In genomic region chr11:11844367-11844971, GRCm38 (mm10) we compare ENCODE assay signal across 9 mouse cellular contexts. TPM values are rescaled to one million over a fixed set of nuclear protein-coding genes. Genes with fewer than 3 reads are reported as not detected.
DNase-seq lines count a peak whose midpoint lies in the region; ATAC-seq and TF ChIP-seq lines count a peak whose summit lies in the region.
"Had no signal": no experiment of that assay in that cellular context is flagged by ENCODE, and none has a peak within 500 bp of the region (broad histone marks: within the 10 kb centered on the region; RNA-seq: fewer than 3 reads in every experiment).

No protein-coding gene starts in this region.

- H3K79me2 ChIP-seq in heart, adult 2 months (replicated peaks; ENCODE audit: control insufficient read depth, insufficient read depth, low read length) = no peaks in the 10 kb centered on the region

- no peak overlapping the region for H3K4me2 ChIP-seq in lung, embryonic 14.5 days

- WGBS in heart, adult 2 months = 23% methylated on average over 13 of the region's 13 CpGs
- 40% methylated on average over 13 of the region's 13 CpGs for WGBS in lung, embryonic 14.5 days

- peak; percentile 86 for ATAC-seq in lung, embryonic 14.5 days (ENCODE audit: insufficient read depth)

- TF ChIP-seq CTCF in cortical plate, adult 2 months (IDR thresholded peaks at IDR 0.05; ENCODE audit: extremely low read depth, insufficient read depth, low read length) = peak; percentile 21; the same call in 1 of the 2 replicates
- peak; percentile 85 for TF ChIP-seq CTCF in heart, adult 2 months (IDR thresholded peaks at IDR 0.05)
- peak; percentile 73 for TF ChIP-seq CTCF in lung, embryonic 14.5 days (IDR thresholded peaks at IDR 0.05; ENCODE audit: low read depth)

- peak; percentile 93 for TF ChIP-seq EP300 in heart, adult 2 months (IDR thresholded peaks at IDR 0.05; ENCODE audit: insufficient read depth, low read depth, low read length)

- H3K27me3 ChIP-seq in heart, adult 2 months (ENCODE audit: control insufficient read depth, insufficient read depth, low read length) = no peaks in the 10 kb centered on the region
- H3K27me3 ChIP-seq in lung, embryonic 14.5 days (ENCODE audit: insufficient read depth, low read length) = no peaks in the 10 kb centered on the region

- peak overlapping the region; percentile 3; the same call in 1 of the 2 replicates for H3K9ac ChIP-seq in heart, adult 2 months (ENCODE audit: low read depth, low read length)
- no peak overlapping the region for H3K9ac ChIP-seq in lung, embryonic 14.5 days

- intact Hi-C loops in left cerebral cortex, postnatal 25 days (cut with DNase I) = no loop called here
- intact Hi-C loops in heart, adult 2 months (cut with DNase I) = loop anchor here (1.0 to 5.0 kb wide), 4 partner anchors 24 to 193 kb away; partner anchors contain the start of gene Grb10

- TF ChIP-seq POLR2A in cortical plate, adult 2 months (IDR thresholded peaks at IDR 0.05; ENCODE audit: extremely low read depth, insufficient read depth, low read length) = no peak
- no peak for TF ChIP-seq POLR2A in heart, adult 2 months (IDR thresholded peaks at IDR 0.05; ENCODE audit: insufficient read depth, low read depth, low read length)

- H3K4me1 ChIP-seq in cortical plate, adult 2 months (ENCODE audit: control insufficient read depth, insufficient read depth, low read length) = no peaks in the 10 kb centered on the region
- peaks cover 9% of the 10 kb centered on the region for H3K4me1 ChIP-seq in heart, adult 2 months (ENCODE audit: control insufficient read depth, insufficient read depth, low read length)
- H3K4me1 ChIP-seq in lung, embryonic 14.5 days (ENCODE audit: insufficient read depth) = 0 out of 2 replicates have a peak, but pooled peaks cover 4% of the 10 kb centered on the region

- H3K4me3 ChIP-seq in cortical plate, adult 2 months (ENCODE audit: insufficient read depth, low read length) = no peak overlapping the region
- no peak overlapping the region for H3K4me3 ChIP-seq in heart, adult 2 months
- no peak overlapping the region for H3K4me3 ChIP-seq in lung, embryonic 14.5 days (ENCODE audit: low read depth, low read length)

- no peak overlapping the region for H3K27ac ChIP-seq in cortical plate, adult 2 months (ENCODE audit: insufficient read depth, low read length)
- H3K27ac ChIP-seq in heart, adult 2 months = peak overlapping the region; percentile 75
- H3K27ac ChIP-seq in lung, embryonic 14.5 days (ENCODE audit: low read depth) = peak overlapping the region; percentile 55

- no peaks in the 10 kb centered on the region for H3K9me3 ChIP-seq in lung, embryonic 14.5 days (ENCODE audit: low read depth, low read length)
- H3K9me3 ChIP-seq: G1E had no signal

- DNase-seq in left cerebral cortex, postnatal 25 days (ENCODE audit: low spot score in 2 of 2) = peak; percentile 8 to 20
- no peak for DNase-seq in left cerebral cortex, adult 8-10 months (ENCODE audit: low spot score in 2 of 2)
- DNase-seq in heart, adult 2 months = peak; percentile 86 to 89
- DNase-seq in kidney, adult 18-20 months = peak; percentile 52
- peak; percentile 75 for DNase-seq in lung, embryonic 14.5 days
- DNase-seq in retina, postnatal 1 day = peak; percentile 82
- DNase-seq in spleen, postnatal 14 days (ENCODE audit: low spot score in 2 of 2) = no peak

- no peaks in the 10 kb centered on the region for H3K36me3 ChIP-seq in heart, adult 2 months (ENCODE audit: control insufficient read depth, insufficient read depth, low read length)
- H3K36me3 ChIP-seq in lung, embryonic 14.5 days (ENCODE audit: insufficient read depth) = no peaks in the 10 kb centered on the region
- H3K36me3 ChIP-seq: G1E had no signal

RNA-seq across cellular contexts. Expression of gene Fignl1, which starts 35.7 kb away (rescaled TPM):
- 1 to 10 TPM in 1 of 2 experiments, under 1 TPM in 1; 0.73 to 1.0 TPM for total RNA-seq in left cerebral cortex, postnatal 25 days (2021)
- total RNA-seq in left cerebral cortex, adult 8-10 months (2022) = under 1 TPM; 0.67 to 0.89 (median 0.85) TPM
- 0.42 and 0.44 TPM in 2 replicates for polyA plus RNA-seq in cortical plate, adult 2 months (2012; rRNA removed)
- total RNA-seq in heart, adult 2 months (2021) = under 1 TPM; 0.21 to 0.30 TPM
- polyA plus RNA-seq in heart, adult 2 months (2012; rRNA removed) = 0.15 and 1.2 TPM in 2 replicates
- 97.5 and 102 TPM in 2 replicates for polyA plus RNA-seq in lung, embryonic 14.5 days (2014; fragmentation: Nextera tagmentation; extraction: Ambion mirVana)

RNA-seq across cellular contexts. Expression of gene Ddc, which starts 53.5 kb away (rescaled TPM):
- 1 to 10 TPM; 5.4 to 7.0 TPM for total RNA-seq in left cerebral cortex, postnatal 25 days (2021)
- total RNA-seq in left cerebral cortex, adult 8-10 months (2022) = 1 to 10 TPM; 6.6 to 8.9 (median 7.8) TPM
- polyA plus RNA-seq in cortical plate, adult 2 months (2012; rRNA removed) = 7.4 and 7.7 TPM in 2 replicates
- 1 to 10 TPM in 1 of 2 experiments, under 1 TPM in 1; 0.91 to 1.3 TPM for total RNA-seq in heart, adult 2 months (2021)
- polyA plus RNA-seq in heart, adult 2 months (2012; rRNA removed) = 2.3 and 4.4 TPM in 2 replicates
- 13.1 and 13.4 TPM in 2 replicates for polyA plus RNA-seq in lung, embryonic 14.5 days (2014; fragmentation: Nextera tagmentation; extraction: Ambion mirVana)

Comparison
In these comparisons a context has a peak if more than half of its experiments do, and no peak if none do; other contexts are left out.
1. DNase-seq: peak in left cerebral cortex, postnatal 25 days (2 of 2), heart, adult 2 months (2 of 2), kidney, adult 18-20 months (single experiment), lung, embryonic 14.5 days (single experiment) and retina, postnatal 1 day (single experiment); none in left cerebral cortex, adult 8-10 months (0 of 2) and spleen, postnatal 14 days (0 of 2).
2. CTCF ChIP-seq: peak in every context shown above with its lines; median percentile 85 in heart, adult 2 months; 73 in lung, embryonic 14.5 days; 21 in cortical plate, adult 2 months.